Mouse (Mus musculus): ENCODE data around the gene Tbc1d17. TPM values are rescaled to one million over a fixed set of nuclear protein-coding genes. Genes with fewer than 3 reads are reported as not detected.

The Tbc1d17 gene
- polyA plus RNA-seq (2012; rRNA removed): 94.9 and 108 TPM in 2 replicates

DNA sequence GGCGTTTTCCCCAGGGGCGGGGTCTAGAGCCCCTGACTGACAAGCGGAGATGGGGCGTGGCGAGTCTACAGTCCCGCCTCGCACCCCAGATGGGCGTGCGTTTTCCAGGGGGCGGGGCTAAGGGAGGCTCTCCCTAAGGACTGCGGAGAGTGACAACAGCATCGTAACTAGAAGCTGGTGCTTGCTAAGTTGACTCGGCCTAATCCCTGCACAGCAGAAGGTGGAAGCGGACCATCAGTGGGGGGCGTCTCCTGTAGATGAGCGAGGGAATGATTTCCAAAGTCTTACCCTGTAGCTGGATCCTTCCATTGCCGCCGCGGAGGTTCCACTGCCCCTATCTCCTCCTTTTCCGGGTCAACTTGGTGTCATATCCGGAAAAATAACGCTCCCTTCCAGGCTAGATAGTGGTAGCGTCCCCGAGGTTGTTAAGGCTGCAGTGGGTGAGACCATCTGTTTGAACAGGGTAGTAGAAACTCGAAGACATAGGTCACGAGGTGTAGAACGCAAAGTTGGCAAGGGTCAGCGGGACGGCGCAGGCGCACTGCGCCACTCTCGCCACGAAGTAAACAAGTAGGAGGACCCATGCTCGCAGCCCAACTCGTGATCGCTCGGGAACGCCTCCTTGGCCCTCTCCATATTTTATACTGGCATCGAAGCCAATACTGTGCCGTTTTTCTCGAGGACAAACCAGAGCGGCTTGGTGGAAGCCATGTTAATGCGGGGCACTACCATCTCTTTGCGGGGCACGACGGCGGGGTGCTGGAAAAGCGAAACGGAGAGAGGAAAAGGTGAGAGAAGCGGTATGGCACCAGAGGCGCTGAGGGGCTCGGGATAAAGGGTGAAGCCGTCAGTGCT, at the start of gene Tbc1d17, which contains the start of gene Akt1s1:
Gene Tbc1d17 (minus strand): TSS at position 519 of the 855 bp plus-strand sequence.
Gene Akt1s1 (plus strand): TSS at position 431 of the 855 bp plus-strand sequence.

DNA sequence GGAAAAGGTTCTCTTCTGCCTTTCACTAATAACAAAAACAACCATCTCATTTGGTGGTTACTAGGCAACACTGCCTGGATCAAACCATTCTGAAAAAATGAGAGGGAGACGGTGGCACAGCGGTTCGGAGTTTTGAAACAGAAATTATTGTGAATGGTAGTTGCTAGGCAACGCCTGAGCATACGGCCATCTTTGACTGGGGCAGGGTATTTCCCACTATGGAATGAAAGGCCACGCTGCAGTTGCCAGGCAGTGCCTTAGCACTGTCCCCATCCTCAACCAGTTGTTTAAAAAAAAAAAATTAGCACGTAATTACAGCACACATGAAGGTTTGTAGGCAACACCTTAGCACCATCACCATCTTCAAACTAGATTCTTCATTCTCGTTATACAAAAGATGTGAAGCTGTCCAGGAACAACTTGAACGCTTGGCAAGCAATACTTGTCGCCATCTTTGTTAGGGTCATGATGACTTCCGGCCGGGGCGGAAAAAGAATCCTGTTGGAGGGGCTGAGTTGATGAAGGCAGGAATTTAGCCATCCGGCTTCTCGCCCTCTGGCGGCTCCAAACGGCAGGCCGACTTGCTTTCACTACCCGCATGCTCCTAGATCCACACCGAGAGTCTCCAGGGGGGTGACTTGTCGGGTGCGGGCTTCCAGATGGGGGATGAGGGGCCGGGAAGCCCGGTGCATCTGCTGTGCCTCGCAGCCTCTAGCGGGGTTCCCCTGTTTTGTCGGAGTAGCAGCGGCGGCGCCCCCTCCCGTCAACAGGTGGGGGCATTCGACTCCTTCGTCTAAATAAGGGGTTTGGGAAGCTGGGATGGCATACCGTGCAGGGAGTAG, 46.9 kb upstream of the Tbc1d17 start, which contains the start of gene Fuz:
Gene Fuz (plus strand): TSS at position 487 of the 842 bp plus-strand sequence.

DNA sequence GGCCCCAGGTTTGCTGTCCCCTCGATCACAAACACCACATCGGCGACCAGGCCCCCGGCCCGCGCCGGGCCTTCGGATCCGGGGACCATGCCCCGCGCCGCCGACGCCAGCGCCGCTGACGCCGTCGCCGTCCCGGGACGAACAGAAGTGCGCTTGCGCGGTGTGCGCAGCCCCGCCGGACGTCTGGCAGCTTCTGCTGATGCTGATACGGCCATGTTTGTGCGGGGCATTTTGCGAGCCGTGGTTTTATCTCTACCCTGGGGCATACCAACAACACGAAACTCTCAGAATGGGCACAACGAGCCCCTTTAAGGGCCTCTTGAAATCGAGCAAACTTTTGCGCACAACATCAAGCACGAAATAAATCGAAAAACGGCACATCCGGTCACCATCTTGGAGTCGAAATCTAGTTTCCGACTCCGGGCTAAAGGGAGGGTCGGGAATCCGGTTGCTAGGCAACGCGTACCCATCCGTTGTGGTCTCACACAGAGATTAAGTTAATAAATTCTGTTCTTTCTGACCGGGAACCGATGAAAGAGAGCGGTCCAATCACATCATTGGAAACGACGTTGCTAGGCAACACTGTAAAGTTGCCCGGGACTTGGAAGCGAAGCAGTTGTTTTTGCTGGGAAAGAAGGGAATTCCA, 43.5 kb upstream of the Tbc1d17 start, which contains the start of gene Med25:
Gene Med25 (minus strand): TSS at position 437 of the 646 bp plus-strand sequence.

DNA sequence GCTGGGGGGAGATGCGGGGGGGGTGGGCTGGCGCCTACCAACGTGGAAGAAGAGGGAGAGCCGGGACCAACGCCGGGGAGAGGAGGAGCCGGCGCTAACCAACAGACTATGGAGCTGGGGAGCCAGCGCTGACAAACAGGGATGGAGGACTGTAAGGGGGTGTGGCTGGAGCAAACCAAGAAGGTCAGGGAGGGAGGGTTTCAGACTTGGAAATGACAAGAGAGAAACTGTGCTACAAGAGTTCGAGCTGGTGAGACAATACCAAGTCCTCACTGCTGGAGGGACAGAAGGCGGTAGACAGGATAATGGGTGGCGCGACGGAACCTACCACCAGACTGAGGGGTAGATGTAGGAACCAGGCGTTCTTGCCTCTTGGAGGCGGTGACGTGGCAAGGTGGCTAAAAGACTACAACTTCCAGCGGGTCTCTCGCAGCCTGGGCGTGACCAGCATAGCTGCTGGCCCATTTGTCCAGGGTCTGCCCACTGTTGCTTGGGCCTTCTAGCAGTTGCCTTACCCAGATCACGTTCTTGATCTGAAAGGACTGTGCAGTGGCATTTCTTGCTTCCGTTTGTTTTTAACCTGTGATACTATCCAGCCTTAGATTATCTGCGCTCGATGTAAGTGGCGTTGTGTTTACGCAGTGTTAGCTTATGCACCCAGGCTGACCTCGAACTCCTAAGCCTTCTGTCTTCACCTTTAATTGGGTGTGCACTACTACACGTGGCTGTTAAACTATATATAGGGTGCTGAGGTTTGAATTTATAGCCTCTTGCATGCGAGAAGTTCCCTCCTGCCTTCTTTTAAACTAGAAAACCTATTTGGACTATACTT, 21.0 kb upstream of the Tbc1d17 start, which contains the start of gene Ptov1:
Gene Ptov1 (minus strand): TSS at position 92 of the 832 bp plus-strand sequence.

DNA sequence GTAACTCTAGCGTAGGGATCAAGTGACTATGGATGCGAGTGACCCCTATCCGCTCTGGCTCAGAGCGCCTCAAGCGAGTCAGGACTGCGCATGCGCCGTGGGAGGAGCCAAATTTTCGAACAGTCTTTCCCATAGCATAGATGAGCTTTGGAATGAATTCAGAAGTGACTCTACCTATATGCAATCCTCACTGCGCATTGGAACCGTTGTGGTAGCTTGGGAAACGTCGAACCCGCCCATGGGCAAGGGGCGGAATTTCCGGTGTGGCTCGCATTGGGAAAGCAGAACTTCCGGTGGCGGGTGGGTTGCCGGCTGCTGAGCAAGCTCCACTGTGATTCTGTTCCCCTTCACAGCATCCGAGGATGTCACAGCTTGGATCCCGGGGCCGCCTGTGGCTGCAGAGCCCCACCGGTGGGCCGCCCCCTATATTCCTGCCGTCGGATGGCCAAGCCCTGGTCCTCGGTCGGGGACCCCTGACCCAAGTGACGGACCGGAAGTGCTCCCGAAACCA, 8.2 kb upstream of the Tbc1d17 start, which contains the start of gene Pnkp:
Gene Pnkp (plus strand): TSS at position 98 of the 511 bp plus-strand sequence.

DNA sequence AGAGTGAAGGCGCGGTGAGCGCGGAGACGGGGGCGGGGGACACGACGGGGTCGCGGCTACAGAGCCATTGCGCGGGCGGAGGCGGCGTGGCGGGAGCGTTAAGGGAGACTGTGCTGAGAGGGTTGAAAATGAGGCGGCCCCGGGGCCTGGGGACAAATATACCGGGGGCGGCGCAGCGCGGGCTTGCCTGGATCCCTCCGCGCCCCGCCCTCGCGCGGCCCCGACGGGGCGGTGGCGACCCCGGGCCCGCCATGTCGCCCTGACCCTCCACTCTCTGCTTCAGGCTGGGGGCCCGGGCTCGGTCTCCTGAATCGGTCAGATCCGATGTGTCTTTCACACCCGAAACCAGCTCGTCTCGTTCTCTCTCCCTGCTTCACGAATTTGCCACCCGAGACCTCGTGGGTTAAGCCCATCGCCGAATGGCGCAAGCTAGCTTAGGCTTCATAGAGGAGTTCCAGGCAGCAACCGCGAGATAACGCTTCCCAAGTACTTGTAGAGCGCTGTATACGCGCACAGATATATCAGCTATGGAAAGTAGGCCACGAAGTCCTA, 32.3 kb downstream of the Tbc1d17 start, which contains the start of gene Atf5:
Gene Atf5 (minus strand): TSS at position 189 of the 552 bp plus-strand sequence.

DNA sequence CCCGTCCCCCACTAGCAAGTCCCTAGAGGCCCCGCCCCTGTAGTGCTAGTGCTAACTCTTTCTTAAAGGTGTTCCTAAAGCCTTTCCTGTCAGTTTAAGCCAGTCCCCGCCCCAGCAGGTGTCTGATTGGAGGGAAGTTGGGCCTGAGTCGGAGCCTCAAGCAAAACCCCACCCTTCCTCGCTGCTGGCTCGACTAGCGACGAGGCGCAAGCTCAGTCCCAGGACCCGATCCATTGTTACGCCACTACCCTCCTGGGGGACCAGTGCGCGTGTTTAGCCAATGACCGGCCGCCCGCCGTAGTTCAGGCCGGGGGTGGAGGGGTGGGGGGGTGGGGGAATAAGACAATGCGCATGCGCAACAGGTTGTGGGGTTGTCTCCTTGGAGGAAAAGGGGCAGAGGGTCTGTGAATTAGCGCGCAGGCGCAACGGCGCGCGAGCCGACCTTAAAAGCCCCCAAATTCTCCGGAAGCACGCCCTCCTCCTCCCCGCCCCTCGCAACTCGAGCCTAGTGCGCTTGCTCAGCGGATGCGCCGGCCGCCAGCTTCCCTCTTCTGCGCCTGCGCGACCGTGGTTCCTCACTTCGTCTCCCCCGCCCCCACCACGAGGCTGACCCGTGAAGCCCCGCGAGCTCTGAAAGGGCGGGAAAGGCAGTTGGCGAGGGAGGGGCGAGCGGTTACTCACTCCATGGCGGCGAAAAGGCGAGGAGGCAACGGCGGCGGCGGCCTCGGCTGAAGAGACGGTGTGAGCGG, 33.0 kb downstream of the Tbc1d17 start, which contains the start of the genes Nup62 and Il4i1:
Gene Nup62 (plus strand): TSS at position 368 of the 749 bp plus-strand sequence.
Gene Il4i1 (plus strand): TSS at position 667 of the 749 bp plus-strand sequence.

Other genes with a start within 250 kb of the Tbc1d17 start
- 0.93 and 2.3 TPM in 2 replicates for gene Myh14, start 178.2 kb downstream of the Tbc1d17 start, polyA plus RNA-seq (2012; rRNA removed)
- gene Izumo2, start 140.3 kb downstream of the Tbc1d17 start, polyA plus RNA-seq (2012; rRNA removed): not detected in 2 replicates
- gene Vrk3, start 100.7 kb downstream of the Tbc1d17 start, polyA plus RNA-seq (2012; rRNA removed): 35.3 and 40.3 TPM in 2 replicates
- 0.84 and 1.0 TPM in 2 replicates for gene Zfp473, start 98.0 kb downstream of the Tbc1d17 start, polyA plus RNA-seq (2012; rRNA removed)
- gene Nup62, start 33.0 kb downstream of the Tbc1d17 start, polyA plus RNA-seq (2012; rRNA removed): 72.4 and 77.2 TPM in 2 replicates
- gene Il4i1, start 32.7 kb downstream of the Tbc1d17 start, polyA plus RNA-seq (2012; rRNA removed): 0.54 and 0.94 TPM in 2 replicates
- 27.3 and 31.7 TPM in 2 replicates for gene Atf5, start 32.4 kb downstream of the Tbc1d17 start, polyA plus RNA-seq (2012; rRNA removed)
- gene Akt1s1, start 88 bp downstream of the Tbc1d17 start, polyA plus RNA-seq (2012; rRNA removed): 124 and 138 TPM in 2 replicates
- gene Pnkp, start 8.1 kb upstream of the Tbc1d17 start, polyA plus RNA-seq (2012; rRNA removed): 37.0 and 37.3 TPM in 2 replicates
- gene Ptov1, start 20.7 kb upstream of the Tbc1d17 start, polyA plus RNA-seq (2012; rRNA removed): 775 and 803 TPM in 2 replicates
- 175 and 202 TPM in 2 replicates for gene Med25, start 43.6 kb upstream of the Tbc1d17 start, polyA plus RNA-seq (2012; rRNA removed)
- 33.8 and 34.7 TPM in 2 replicates for gene Fuz, start 47.0 kb upstream of the Tbc1d17 start, polyA plus RNA-seq (2012; rRNA removed)
- 135 and 148 TPM in 2 replicates for gene Ap2a1, start 80.4 kb upstream of the Tbc1d17 start, polyA plus RNA-seq (2012; rRNA removed)
- gene Tsks, start 94.1 kb upstream of the Tbc1d17 start, polyA plus RNA-seq (2012; rRNA removed): 0.04 and 0.23 TPM in 2 replicates
- 110 and 111 TPM in 2 replicates for gene Cpt1c, start 125.8 kb upstream of the Tbc1d17 start, polyA plus RNA-seq (2012; rRNA removed)
- gene Prmt1, start 137.5 kb upstream of the Tbc1d17 start, polyA plus RNA-seq (2012; rRNA removed): 763 and 875 TPM in 2 replicates
- gene Irf3, start 148.6 kb upstream of the Tbc1d17 start, polyA plus RNA-seq (2012; rRNA removed): 131 and 137 TPM in 2 replicates
- 31.9 and 33.7 TPM in 2 replicates for gene Bcl2l12, start 149.6 kb upstream of the Tbc1d17 start, polyA plus RNA-seq (2012; rRNA removed)
- gene Scaf1, start 167.3 kb upstream of the Tbc1d17 start, polyA plus RNA-seq (2012; rRNA removed): 117 and 120 TPM in 2 replicates
- 18.7 and 27.8 TPM in 2 replicates for gene Rras, start 168.9 kb upstream of the Tbc1d17 start, polyA plus RNA-seq (2012; rRNA removed)
- gene Prr12, start 203.8 kb upstream of the Tbc1d17 start, polyA plus RNA-seq (2012; rRNA removed): 19.6 and 25.2 TPM in 2 replicates
- gene Nosip, start 213.3 kb upstream of the Tbc1d17 start, polyA plus RNA-seq (2012; rRNA removed): 88.9 and 93.3 TPM in 2 replicates
- 24.3 and 28.4 TPM in 2 replicates for gene Prrg2, start 213.6 kb upstream of the Tbc1d17 start, polyA plus RNA-seq (2012; rRNA removed)
- gene Rcn3, start 243.1 kb upstream of the Tbc1d17 start, polyA plus RNA-seq (2012; rRNA removed): 110 and 224 TPM in 2 replicates